Mouse (Mus musculus) lung, postnatal 0 days (tissue): ENCODE measurements at regions not wholly inside any gene's neighbourhood (a gene's known extent, or its start where the extent isn't known, plus 50 kb on each side); places are given as distances from the start of the nearest gene placed in this dataset.

Source experiments
- ATAC-seq: fragments of 200-750 bp; cut with Nextera tagmentation; 2 replicates; pipeline ENCODE4 v1.8.0; 2017; ENCODE audit warnings: moderate library complexity
- DNase-seq: peaks from one replicate; pipeline ENCODE4 v3.0.0-alpha.2; 2016; ENCODE audit warnings: low spot score
- H3K27ac ChIP-seq: fragments of 300-500 bp; sonication (generic); 2 replicates; pipeline ENCODE4 v1.5.1; 2014; ENCODE audit warnings: antibody characterized with exemption, mild to moderate bottlenecking, low read length, mixed read lengths
- H3K27me3 ChIP-seq: fragments of 300-500 bp; sonication (generic); replicated peaks from 2 replicates; pipeline ENCODE4 v1.6.1; 2014; ENCODE audit warnings: low read length, mixed read lengths; ENCODE audit not compliant: insufficient read depth
- H3K36me3 ChIP-seq: fragments of 300-500 bp; sonication (generic); 2 replicates; pipeline ENCODE4 v1.6.1; 2014; ENCODE audit warnings: low read length, mixed read lengths; ENCODE audit not compliant: insufficient read depth
- H3K4me1 ChIP-seq: fragments of 300-500 bp; sonication (generic); 2 replicates; pipeline ENCODE4 v1.6.1; 2014; ENCODE audit warnings: antibody characterized with exemption, low read depth, low read length, mixed read lengths; ENCODE audit not compliant: insufficient read depth
- H3K4me2 ChIP-seq: fragments of 300-500 bp; sonication (generic); replicated peaks from 2 replicates; pipeline ENCODE4 v1.6.1; 2014; ENCODE audit warnings: low read depth, mild to moderate bottlenecking, low read length, moderate library complexity, mixed read lengths
- H3K4me3 ChIP-seq: fragments of 300-500 bp; sonication (generic); 2 replicates; pipeline ENCODE4 v1.5.1; 2014; ENCODE audit warnings: low read depth, low read length
- H3K9ac ChIP-seq: fragments of 300-500 bp; sonication (generic); replicated peaks from 2 replicates; pipeline ENCODE4 v1.6.1; 2014; ENCODE audit warnings: low read depth, mild to moderate bottlenecking
- H3K9me3 ChIP-seq: fragments of 300-500 bp; sonication (generic); 2 replicates; pipeline ENCODE4 v1.6.1; 2016; ENCODE audit warnings: low read length, mixed read lengths
- CTCF ChIP-seq: IDR thresholded peaks from 2 replicates; pipeline ENCODE4 v1.5.1; 2016; ENCODE audit warnings: antibody characterized with exemption, mild to moderate bottlenecking
- EP300 ChIP-seq: IDR thresholded peaks from 2 replicates; pipeline ENCODE4 v1.6.1; 2016; ENCODE audit warnings: antibody characterized with exemption, mild to moderate bottlenecking, control low read depth
- WGBS: fragments of 180-500 bp; shearing (Covaris S2); extraction: QIAGEN DNeasy Blood & Tissue Kit; methylation state at CpG from one replicate; pipeline ENCODE4 v1.1.7; 2014; 5-methylcytosine and 5-hydroxymethylcytosine counted together

DNA sequence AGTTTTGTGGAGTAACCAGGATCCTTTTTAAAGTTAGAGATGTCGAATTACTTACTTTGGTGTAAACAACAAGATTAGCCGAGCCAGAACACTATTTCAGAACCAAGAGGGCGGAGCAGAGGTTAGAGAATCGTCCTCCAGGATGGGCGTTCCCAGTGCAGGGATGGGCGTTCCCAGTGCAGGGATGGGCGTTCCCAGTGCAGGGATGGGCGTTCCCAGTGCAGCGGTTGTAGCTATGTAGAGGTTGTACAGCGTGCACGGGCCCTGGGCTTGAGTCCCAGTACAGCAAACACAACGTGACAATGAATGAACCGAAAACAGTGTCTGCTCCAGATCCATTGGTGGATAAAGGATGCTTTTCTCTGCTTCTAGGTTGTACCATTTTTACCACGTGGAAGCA is 125.8 kb upstream of the Tbc1d5 start:
- WGBS, result 46% methylated on average over 14 of the region's 14 CpGs
- Histone ChIP-seq H3K27ac (no peak overlapping the region), H3K27me3 (no peaks in the 10 kb centered on the region), H3K9me3 (no peaks in the 10 kb centered on the region), H3K4me2 (no peak overlapping the region), H3K4me3 (no peak overlapping the region), H3K9ac (no peak overlapping the region), H3K36me3 (no peaks in the 10 kb centered on the region), H3K4me1 (no peaks in the 10 kb centered on the region)
- ATAC-seq (peak; percentile 46; the same call in 1 of the 2 replicates), DNase-seq (peak; percentile 6)
- TF ChIP-seq EP300 (no peak), CTCF (no peak)

DNA sequence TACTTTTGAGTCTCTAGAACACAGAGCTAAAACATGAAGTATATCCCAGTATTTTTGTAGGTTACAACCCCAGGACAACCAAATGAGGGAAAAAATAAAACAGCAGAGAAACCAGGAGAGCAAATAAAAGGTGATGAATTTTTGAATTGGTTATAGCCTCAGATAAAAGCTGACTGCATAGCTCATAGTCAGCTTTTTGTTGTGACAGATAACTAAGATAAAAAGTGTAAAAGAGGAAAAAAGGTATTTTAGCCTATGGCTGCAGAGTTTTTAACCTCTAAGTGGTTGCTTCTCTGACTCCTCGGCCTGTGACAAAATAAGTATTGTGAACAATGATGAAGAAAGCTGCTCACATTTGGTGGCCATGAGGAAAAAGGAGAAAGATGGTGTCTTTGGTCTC is 111.6 kb upstream of the Tbc1d5 start:
- H3K9me3 ChIP-seq, result no peaks in the 10 kb centered on the region
- WGBS, result 84% methylated on average over 1 of the region's 1 CpGs
- H3K27ac ChIP-seq, result no peak overlapping the region
- H3K4me3 ChIP-seq, result no peak overlapping the region
- no peak for TF ChIP-seq CTCF
- TF ChIP-seq EP300, result no peak
- no peaks in the 10 kb centered on the region for H3K36me3 ChIP-seq
- DNase-seq (no peak), ATAC-seq (no peak)
- H3K27me3 ChIP-seq, result no peaks in the 10 kb centered on the region
- H3K9ac ChIP-seq, result no peak overlapping the region
- no peaks in the 10 kb centered on the region for H3K4me1 ChIP-seq
- H3K4me2 ChIP-seq, result no peak overlapping the region

DNA sequence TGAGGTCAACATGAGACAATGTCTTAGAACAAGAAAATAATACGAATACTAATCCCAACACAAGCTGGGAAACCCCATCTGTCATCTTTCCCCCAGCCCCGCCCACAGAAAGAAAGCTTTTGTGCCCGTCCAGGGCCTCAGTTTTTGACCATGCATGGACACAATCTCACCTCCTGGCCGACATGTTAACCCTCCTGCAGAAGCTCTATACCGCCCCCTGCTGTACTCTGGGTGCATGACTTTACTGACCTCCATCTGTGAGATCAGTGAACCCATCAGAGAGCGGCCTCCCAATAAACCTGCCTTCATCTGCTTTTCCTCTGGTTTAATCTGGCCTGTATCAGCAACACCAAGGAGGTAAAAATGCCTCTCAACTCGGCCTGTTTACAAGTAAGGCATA is 109.6 kb upstream of the Tbc1d5 start:
- H3K27ac ChIP-seq, result no peak overlapping the region
- DNase-seq, result no peak
- H3K4me1 ChIP-seq, result no peaks in the 10 kb centered on the region
- 73% methylated on average over 7 of the region's 7 CpGs for WGBS
- no peaks in the 10 kb centered on the region for H3K27me3 ChIP-seq
- TF ChIP-seq CTCF, result peak; percentile 64
- TF ChIP-seq EP300, result no peak
- H3K4me3 ChIP-seq, result no peak overlapping the region
- no peak for ATAC-seq
- no peak overlapping the region for H3K4me2 ChIP-seq
- no peaks in the 10 kb centered on the region for H3K9me3 ChIP-seq
- H3K36me3 ChIP-seq, result no peaks in the 10 kb centered on the region
- H3K9ac ChIP-seq, result no peak overlapping the region

DNA sequence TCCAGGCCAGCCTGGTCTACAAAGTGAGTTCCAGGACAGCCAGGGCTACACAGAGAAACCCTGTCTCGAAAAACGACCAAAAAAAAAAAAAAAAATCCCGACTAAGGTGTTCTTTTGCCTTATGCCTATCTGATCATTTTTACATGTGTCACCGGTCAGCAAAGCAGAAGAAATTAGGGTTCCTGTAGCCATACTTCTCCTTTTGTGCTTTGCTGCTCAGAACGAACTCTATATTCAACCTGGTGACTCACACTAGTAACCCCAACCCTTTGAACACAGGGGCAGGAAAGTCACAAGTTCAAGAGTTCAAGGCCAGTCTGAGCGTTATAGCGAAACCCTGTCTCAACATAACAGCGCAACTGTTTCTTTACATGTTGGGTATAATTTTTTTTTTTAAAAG is 108.7 kb upstream of the Tbc1d5 start:
- TF ChIP-seq EP300 (no peak), CTCF (no peak)
- no peaks in the 10 kb centered on the region for H3K36me3 ChIP-seq

DNA sequence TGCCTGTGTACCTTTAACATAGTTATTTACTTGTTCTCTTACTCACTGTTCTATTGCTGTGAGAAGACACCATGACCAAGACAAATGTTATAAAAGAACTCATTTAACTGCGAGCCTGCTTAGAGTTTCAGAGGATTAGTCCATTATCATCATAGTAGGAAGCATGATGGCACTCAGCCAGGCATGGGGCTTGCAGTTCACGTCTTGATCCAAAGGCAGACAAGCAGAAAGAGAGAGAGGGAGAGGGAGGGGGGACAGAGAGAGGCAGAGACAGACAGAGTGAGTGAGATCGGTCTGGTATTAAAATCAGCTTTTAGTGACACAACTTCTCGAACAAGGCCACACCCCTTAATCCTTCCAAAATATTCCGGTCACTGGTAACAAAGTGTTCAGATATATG is 106.2 kb upstream of the Tbc1d5 start:
- no peak overlapping the region for H3K4me3 ChIP-seq
- H3K36me3 ChIP-seq, result no peaks in the 10 kb centered on the region
- no peak overlapping the region for H3K9ac ChIP-seq
- H3K4me2 ChIP-seq, result no peak overlapping the region
- H3K9me3 ChIP-seq, result no peaks in the 10 kb centered on the region
- no peaks in the 10 kb centered on the region for H3K27me3 ChIP-seq
- H3K4me1 ChIP-seq, result no peaks in the 10 kb centered on the region
- ATAC-seq (no peak), DNase-seq (no peak)
- TF ChIP-seq EP300 (no peak), CTCF (no peak)
- no peak overlapping the region for H3K27ac ChIP-seq
- 77% methylated on average over 5 of the region's 5 CpGs for WGBS

More for the DNA sequence above, 108.7 kb upstream of the Tbc1d5 start:
- no peak for ATAC-seq
- H3K9ac ChIP-seq, result no peak overlapping the region
- no peaks in the 10 kb centered on the region for H3K4me1 ChIP-seq
- no peak overlapping the region for H3K27ac ChIP-seq
- no peaks in the 10 kb centered on the region for H3K9me3 ChIP-seq
- WGBS, result 78% methylated on average over 8 of the region's 8 CpGs
- no peak overlapping the region for H3K4me2 ChIP-seq
- no peaks in the 10 kb centered on the region for H3K27me3 ChIP-seq
- no peak for DNase-seq
- no peak overlapping the region for H3K4me3 ChIP-seq

DNA sequence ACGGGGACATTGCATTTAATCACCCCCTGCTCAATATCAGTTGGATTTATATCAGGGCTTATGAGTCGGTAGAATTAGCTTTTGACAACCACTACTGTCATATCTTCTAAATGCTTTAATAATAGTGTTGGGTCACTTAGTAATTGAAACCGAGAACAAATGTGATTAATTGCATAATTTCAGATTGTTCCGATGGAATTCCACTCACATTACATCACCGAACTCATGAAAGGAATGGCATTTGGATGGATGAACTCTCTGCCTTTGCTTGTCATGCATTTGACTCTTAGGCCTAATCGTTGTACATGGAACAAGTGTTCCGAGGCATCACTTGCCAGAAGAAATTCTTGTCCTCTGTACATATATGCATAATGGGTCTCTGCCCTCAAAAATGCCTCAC is 99.6 kb upstream of the Tbc1d5 start:
- TF ChIP-seq EP300 (no peak), CTCF (no peak)
- no peak for DNase-seq

DNA sequence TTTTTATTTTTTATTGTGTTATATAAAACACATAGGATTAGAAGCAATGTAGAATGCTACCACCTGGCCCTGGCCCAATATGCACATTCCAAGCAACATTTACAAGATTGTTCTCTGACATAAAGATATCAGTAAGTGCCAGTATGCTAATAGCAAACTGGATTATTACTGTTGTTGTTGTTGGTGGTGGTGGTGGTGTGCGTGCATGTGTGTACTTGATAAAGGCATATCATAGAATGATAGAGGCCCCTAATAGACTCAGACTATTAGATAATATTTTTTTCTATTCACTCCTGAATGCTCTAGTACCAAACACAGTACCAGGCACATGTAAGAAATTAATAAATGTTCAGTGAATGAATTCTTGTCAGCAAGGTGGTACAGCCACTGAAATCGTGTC is 98.9 kb upstream of the Tbc1d5 start:
- TF ChIP-seq EP300 (no peak), CTCF (no peak)
- Histone ChIP-seq H3K27me3 (no peaks in the 10 kb centered on the region), H3K4me1 (no peaks in the 10 kb centered on the region), H3K27ac (no peak overlapping the region), H3K36me3 (no peaks in the 10 kb centered on the region), H3K4me3 (no peak overlapping the region), H3K9me3 (no peaks in the 10 kb centered on the region), H3K4me2 (no peak overlapping the region), H3K9ac (no peak overlapping the region)
- no peak for DNase-seq
- 68% methylated on average over 2 of the region's 2 CpGs for WGBS
- ATAC-seq, result no peak

More for the DNA sequence above, 99.6 kb upstream of the Tbc1d5 start:
- Histone ChIP-seq H3K27me3 (no peaks in the 10 kb centered on the region), H3K9me3 (no peaks in the 10 kb centered on the region), H3K36me3 (no peaks in the 10 kb centered on the region), H3K4me2 (no peak overlapping the region), H3K4me1 (no peaks in the 10 kb centered on the region), H3K27ac (no peak overlapping the region), H3K9ac (no peak overlapping the region), H3K4me3 (no peak overlapping the region)
- no peak for ATAC-seq
- 65% methylated on average over 7 of the region's 7 CpGs for WGBS
